Comparison of ENCODE assay signal across 7 mouse cellular contexts in genomic region chr3:108855371-108855770, GRCm38 (mm10). TPM values are rescaled to one million over a fixed set of nuclear protein-coding genes. Genes with fewer than 3 reads are reported as not detected.
A peak's percentile ranks its signal among the peaks of the same experiment; 100 is the strongest.
DNase-seq lines count a peak whose midpoint lies in the region; ATAC-seq lines count a peak whose summit lies in the region.

No protein-coding gene starts in this region.

- H3K27me3 ChIP-seq in neural tube, embryonic 15.5 days (replicated peaks) = no peaks in the 10 kb centered on the region

- H3K36me3 ChIP-seq in neural tube, embryonic 15.5 days = no peaks in the 10 kb centered on the region

- intact Hi-C loops in left cerebral cortex, postnatal 4 days (cut with DNase I) = no loop called here

- 0 out of 2 replicates have a peak overlapping the region, but pooled peaks have one; percentile 20 for H3K27ac ChIP-seq in neural tube, embryonic 15.5 days (replicated peaks)

- H3K9me3 ChIP-seq in neural tube, embryonic 15.5 days (replicated peaks) = no peaks in the 10 kb centered on the region

- H3K4me2 ChIP-seq in neural tube, embryonic 15.5 days = peak overlapping the region; percentile 9; the same call in 1 of the 2 replicates

- peak; percentile 28 for DNase-seq in ES-CJ7 (ENCODE audit: low read depth, low spot score)
- DNase-seq in adipocyte (ENCODE audit: low spot score) = peak; percentile 87
- peak; percentile 70 to 79 for DNase-seq in frontal cortex, postnatal 10 days (ENCODE audit: low spot score in 2 of 2)
- peak; percentile 65 for DNase-seq in heart, postnatal 4 days
- peak; percentile 54 for DNase-seq in left cerebral cortex, postnatal 4 days
- no peak for DNase-seq in spleen, postnatal 14 days (ENCODE audit: low spot score in 2 of 2)

- H3K4me1 ChIP-seq in neural tube, embryonic 15.5 days = peaks cover 26% of the 10 kb centered on the region

- no peak overlapping the region for H3K9ac ChIP-seq in neural tube, embryonic 15.5 days (replicated peaks)

- ATAC-seq in neural tube, embryonic 15.5 days (ENCODE audit: low FRiP score) = peak; percentile 13; the same call in 1 of the 2 replicates

- no peak overlapping the region for H3K4me3 ChIP-seq in neural tube, embryonic 15.5 days (replicated peaks)

- WGBS in neural tube, embryonic 15.5 days = 49% methylated on average over 12 of the region's 12 CpGs

RNA-seq across cellular contexts. Expression of gene Stxbp3, which starts 15.0 kb away (rescaled TPM):
- total RNA-seq in heart, postnatal 4 days (2021) = 10 to 100 TPM; 30.6 to 31.7 TPM
- total RNA-seq in left cerebral cortex, postnatal 4 days (2021) = 10 to 100 TPM; 10.6 to 12.2 TPM
- polyA plus RNA-seq in neural tube, embryonic 15.5 days (2015; fragmentation: Nextera tagmentation; extraction: Ambion mirVana) = 14.0 and 16.7 TPM in 2 replicates

RNA-seq across cellular contexts. Expression of gene Fndc7, which starts 34.4 kb away (rescaled TPM):
- under 1 TPM; 0.09 to 0.14 TPM for total RNA-seq in heart, postnatal 4 days (2021)
- total RNA-seq in left cerebral cortex, postnatal 4 days (2021) = under 1 TPM in 1 of 2 experiments, not detected in 1; 0.14 TPM
- polyA plus RNA-seq in neural tube, embryonic 15.5 days (2015; fragmentation: Nextera tagmentation; extraction: Ambion mirVana) = 0.04 and 0.38 TPM in 2 replicates

RNA-seq across cellular contexts. Expression of gene Prpf38b, which starts 56.2 kb away (rescaled TPM):
- total RNA-seq in heart, postnatal 4 days (2021) = 10 to 100 TPM; 31.8 to 36.2 TPM
- total RNA-seq in left cerebral cortex, postnatal 4 days (2021) = 10 to 100 TPM; 49.4 to 57.6 TPM
- 50.4 and 55.3 TPM in 2 replicates for polyA plus RNA-seq in neural tube, embryonic 15.5 days (2015; fragmentation: Nextera tagmentation; extraction: Ambion mirVana)

Comparison
In these comparisons a context has a peak if more than half of its experiments do, and no peak if none do; other contexts are left out.
1. DNase-seq: peak in ES-CJ7 (single experiment), adipocyte (single experiment), frontal cortex, postnatal 10 days (2 of 2), heart, postnatal 4 days (single experiment) and left cerebral cortex, postnatal 4 days (single experiment); none in spleen, postnatal 14 days (0 of 2).